Mouse (Mus musculus) ES-CJ7 (cell line): ENCODE measurements around the gene Zmym4.

ENCODE experiments used
- DNase-seq: peaks from one replicate; pipeline ENCODE4 v3.0.0; 2011; ENCODE audit warnings: low read depth, low spot score

Gene Zmym4

GRCm38 (mm10) chr4:126823917-126824316 lies 144.0 kb downstream of the Zmym4 start:
- DNase-seq = no peak

- DNase-seq = no peak
Measured at GRCm38 (mm10) chr4:126822891-126823882, 144.7 kb downstream of the Zmym4 start.

- no peak for DNase-seq
Measured at GRCm38 (mm10) chr4:126814854-126815253, 153.1 kb downstream of the Zmym4 start.

GRCm38 (mm10) chr4:126813212-126813611 lies 154.7 kb downstream of the Zmym4 start:
- DNase-seq = no peak
